Mouse (Mus musculus) embryonic facial prominence, embryonic 13.5 days (tissue): ENCODE measurements around the gene Zfhx3. TPM values are rescaled to one million over a fixed set of nuclear protein-coding genes. Genes with fewer than 3 reads are reported as not detected.

ENCODE experiments used
- ATAC-seq: fragments of 200-750 bp; cut with Nextera tagmentation; 2 replicates; pipeline ENCODE4 v1.8.0; 2017; ENCODE audit warnings: low read depth; ENCODE audit not compliant: insufficient number of reproducible peaks, insufficient read depth, low FRiP score, low TSS enrichment
- H3K27ac ChIP-seq: fragments of 300-500 bp; sonication (generic); 2 replicates; pipeline ENCODE4 v1.5.1; 2015; ENCODE audit warnings: moderate library complexity, mild to moderate bottlenecking, inconsistent platforms
- H3K27me3 ChIP-seq: fragments of 300-500 bp; sonication (generic); 2 replicates; pipeline ENCODE4 v1.6.1; 2015; ENCODE audit warnings: mild to moderate bottlenecking, inconsistent platforms
- H3K36me3 ChIP-seq: fragments of 300-500 bp; sonication (generic); 2 replicates; pipeline ENCODE4 v1.6.1; 2015; ENCODE audit warnings: mild to moderate bottlenecking, inconsistent platforms
- H3K4me1 ChIP-seq: fragments of 300-500 bp; sonication (generic); 2 replicates; pipeline ENCODE4 v1.6.1; 2015; ENCODE audit warnings: inconsistent platforms
- H3K4me2 ChIP-seq: fragments of 300-500 bp; sonication (generic); 2 replicates; pipeline ENCODE4 v1.6.1; 2015; ENCODE audit warnings: moderate library complexity, mild to moderate bottlenecking, inconsistent platforms
- H3K4me3 ChIP-seq: fragments of 300-500 bp; sonication (generic); 2 replicates; pipeline ENCODE4 v1.5.1; 2015; ENCODE audit warnings: mild to moderate bottlenecking, inconsistent platforms
- H3K9ac ChIP-seq: fragments of 300-500 bp; sonication (generic); 2 replicates; pipeline ENCODE4 v1.6.1; 2015; ENCODE audit warnings: mild to moderate bottlenecking, inconsistent platforms
- H3K9me3 ChIP-seq: fragments of 300-500 bp; sonication (generic); 2 replicates; pipeline ENCODE4 v1.6.1; 2016; ENCODE audit warnings: inconsistent platforms
- WGBS: fragments of 180-500 bp; shearing (Covaris S2); methylation state at CpG from one replicate; pipeline ENCODE4 v1.1.7; 2015; ENCODE audit warnings: mixed read lengths; 5-methylcytosine and 5-hydroxymethylcytosine counted together
- polyA plus RNA-seq: library from polyadenylated mRNA; unstranded; fragments of >200 nt; fragmentation: Nextera tagmentation; extraction: Ambion mirVana; gene quantifications from 2 replicates; pipeline ENCODE4 v1.2.1, GENCODE M21; 2015

The Zfhx3 gene
- polyA plus RNA-seq, 1 experiment from 2014 or later: 29.9 TPM

DNA sequence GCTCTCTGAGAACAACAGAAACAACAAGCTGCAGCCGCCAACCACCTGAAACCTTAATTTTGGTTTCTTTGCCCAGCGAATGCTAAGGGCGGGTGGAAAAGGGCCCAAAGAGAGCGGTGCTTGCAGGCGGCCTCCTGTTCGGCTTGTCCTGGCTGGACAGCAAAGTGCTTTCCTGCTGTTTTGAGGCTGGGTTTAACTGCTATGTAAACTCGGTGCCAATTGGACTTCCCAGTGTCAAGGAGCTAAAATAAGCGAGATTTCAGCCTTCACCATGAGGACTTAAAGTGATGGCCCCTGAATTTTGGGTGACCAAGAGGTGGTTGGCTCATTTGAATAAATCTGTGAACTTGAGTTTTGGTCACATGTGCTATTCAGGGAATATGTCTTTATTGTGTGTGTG is 775.1 kb downstream of the Zfhx3 start:
- 32% methylated on average over 8 of the region's 8 CpGs for WGBS
- peak overlapping the region; percentile 96 for H3K27ac ChIP-seq

DNA sequence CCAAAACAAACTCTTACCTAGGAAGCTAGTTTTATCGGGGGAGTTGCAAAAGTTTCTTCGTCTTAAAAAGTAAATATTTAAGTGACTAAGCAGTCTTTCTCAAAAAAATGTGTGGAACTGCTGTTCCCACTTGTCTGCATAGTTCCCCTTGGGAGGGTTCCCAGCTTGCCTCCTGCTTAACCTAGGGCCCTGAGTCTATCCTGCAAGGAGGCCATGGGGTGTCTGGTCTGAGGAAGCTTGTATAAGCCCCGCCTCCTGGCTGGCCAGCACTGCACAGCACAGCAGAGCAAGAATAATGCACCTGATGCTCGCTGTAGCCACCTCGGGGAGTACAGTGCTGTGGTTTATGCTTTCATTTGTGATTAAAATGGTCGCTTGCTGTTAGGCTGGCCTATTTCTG is 775.6 kb downstream of the Zfhx3 start:
- Histone ChIP-seq H3K4me1 (peaks cover 91% of the 10 kb centered on the region), H3K9ac (peak overlapping the region; percentile 59), H3K27ac (peak overlapping the region; percentile 96; the same call in 1 of the 2 replicates), H3K27me3 (no peaks in the 10 kb centered on the region), H3K4me3 (peak overlapping the region; percentile 82), H3K36me3 (no peaks in the 10 kb centered on the region), H3K9me3 (no peaks in the 10 kb centered on the region), H3K4me2 (peak overlapping the region; percentile 95)
- 31% methylated on average over 6 of the region's 6 CpGs for WGBS
- ATAC-seq: no peak

More for the DNA sequence above, 775.1 kb downstream of the Zfhx3 start:
- Histone ChIP-seq H3K9ac (peak overlapping the region; percentile 94), H3K9me3 (no peaks in the 10 kb centered on the region), H3K4me3 (peak overlapping the region; percentile 82), H3K4me2 (peak overlapping the region; percentile 95), H3K36me3 (no peaks in the 10 kb centered on the region), H3K27me3 (no peaks in the 10 kb centered on the region), H3K4me1 (peaks cover 91% of the 10 kb centered on the region)
- ATAC-seq: no peak

DNA sequence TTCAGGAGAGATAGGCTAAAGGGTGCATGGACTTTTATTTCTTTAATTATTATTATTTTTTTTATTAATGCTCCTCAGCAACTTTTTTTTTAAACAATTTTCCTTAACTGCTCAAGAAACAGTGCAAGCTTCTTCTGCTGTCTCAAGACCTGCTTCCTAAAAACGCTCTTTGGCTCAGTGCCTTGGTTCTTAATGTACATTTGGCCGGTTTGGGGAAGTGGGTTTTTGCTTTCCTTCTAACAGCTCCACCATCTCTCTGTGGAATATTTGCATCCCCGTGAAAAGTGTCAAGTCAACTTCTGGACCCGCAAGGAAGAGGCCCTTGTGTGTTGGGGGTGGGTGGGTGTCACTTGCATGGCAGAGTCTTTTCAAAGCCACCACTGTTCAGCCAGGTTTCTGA is 778.4 kb downstream of the Zfhx3 start:
- H3K4me3 ChIP-seq: no peak overlapping the region

DNA sequence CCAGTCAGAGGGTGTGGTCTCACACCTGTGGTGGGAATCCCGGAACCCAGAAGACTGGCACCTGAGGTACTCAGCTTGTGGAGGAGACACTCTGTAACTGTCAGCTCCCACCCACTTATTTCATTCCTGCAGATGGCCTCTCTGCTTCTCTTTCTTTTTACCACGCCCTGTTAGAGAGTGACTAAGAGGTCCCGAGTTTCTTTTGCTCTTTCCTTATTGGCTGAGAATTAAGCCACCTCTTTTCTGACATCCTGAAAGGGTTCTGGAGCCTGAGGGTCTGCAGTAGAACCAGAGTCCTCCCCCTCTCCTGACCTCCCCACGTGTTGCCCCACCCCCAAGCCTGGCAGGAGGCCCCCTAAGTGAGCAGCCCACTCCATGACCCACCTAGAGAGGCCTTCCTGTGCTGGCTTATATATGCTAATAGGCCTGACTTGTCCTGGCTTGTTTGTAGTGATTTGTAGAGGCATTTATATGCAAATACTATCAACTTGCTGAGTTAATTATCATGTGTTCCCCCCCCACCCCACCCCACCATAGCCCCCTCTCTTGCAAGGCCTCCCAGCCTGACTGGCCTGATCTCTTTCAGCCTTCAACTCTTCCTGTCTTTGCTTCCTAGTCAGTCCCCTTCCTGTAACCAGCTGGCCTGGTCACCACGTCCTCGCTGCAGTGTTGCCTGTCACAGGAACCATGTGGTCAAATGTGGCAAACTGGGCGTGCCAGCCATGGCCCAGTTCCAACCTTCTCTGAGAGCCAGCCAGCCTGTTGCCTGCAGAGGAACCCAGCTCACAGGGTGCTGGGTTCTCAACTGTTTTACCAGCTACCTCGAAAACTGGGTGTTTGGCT is 780.4 kb downstream of the Zfhx3 start:
- no peak overlapping the region for H3K9ac ChIP-seq
- H3K4me1 ChIP-seq: peaks cover 95% of the 10 kb centered on the region
- 19% methylated on average over 8 of the region's 8 CpGs for WGBS

More for the DNA sequence above, 778.4 kb downstream of the Zfhx3 start:
- Histone ChIP-seq H3K27me3 (no peaks in the 10 kb centered on the region), H3K4me1 (peaks cover 96% of the 10 kb centered on the region), H3K27ac (no peak overlapping the region), H3K9ac (no peak overlapping the region), H3K9me3 (no peaks in the 10 kb centered on the region), H3K4me2 (no peak overlapping the region), H3K36me3 (no peaks in the 10 kb centered on the region)
- no peak for ATAC-seq
- WGBS: 42% methylated on average over 4 of the region's 4 CpGs

DNA sequence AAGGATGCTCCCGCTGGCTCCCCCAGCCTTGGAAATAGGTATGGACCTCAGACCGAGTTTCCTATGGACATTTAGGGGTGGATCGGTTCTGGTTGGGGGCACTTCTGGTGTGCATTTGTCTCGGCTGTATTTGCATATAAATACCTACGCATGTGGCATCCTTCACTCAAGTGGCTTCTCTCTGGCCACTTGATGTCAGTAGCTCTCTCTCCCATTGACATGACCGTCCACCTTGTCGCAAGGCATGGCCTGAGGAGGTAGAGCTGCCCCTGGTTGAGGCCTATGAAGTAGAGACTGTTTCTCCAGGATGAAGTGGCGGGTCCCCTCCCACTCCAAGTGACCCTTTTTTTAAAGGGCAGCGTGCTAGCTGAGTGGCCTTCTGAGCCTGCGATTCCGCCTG is 781.2 kb downstream of the Zfhx3 start:
- Histone ChIP-seq H3K9me3 (no peaks in the 10 kb centered on the region), H3K9ac (no peak overlapping the region), H3K27me3 (no peaks in the 10 kb centered on the region), H3K4me3 (no peak overlapping the region), H3K36me3 (no peaks in the 10 kb centered on the region), H3K27ac (peak overlapping the region; percentile 73; the same call in 1 of the 2 replicates), H3K4me1 (peaks cover 95% of the 10 kb centered on the region), H3K4me2 (no peak overlapping the region)
- 46% methylated on average over 11 of the region's 11 CpGs for WGBS
- ATAC-seq: no peak

More for the DNA sequence above, 780.4 kb downstream of the Zfhx3 start:
- H3K27me3 ChIP-seq: no peaks in the 10 kb centered on the region
- H3K4me3 ChIP-seq: no peak overlapping the region
- H3K9me3 ChIP-seq: no peaks in the 10 kb centered on the region
- H3K4me2 ChIP-seq: peak overlapping the region; percentile 16
- peak; percentile 64 for ATAC-seq
- peak overlapping the region; percentile 73; the same call in 1 of the 2 replicates for H3K27ac ChIP-seq
- no peaks in the 10 kb centered on the region for H3K36me3 ChIP-seq

DNA sequence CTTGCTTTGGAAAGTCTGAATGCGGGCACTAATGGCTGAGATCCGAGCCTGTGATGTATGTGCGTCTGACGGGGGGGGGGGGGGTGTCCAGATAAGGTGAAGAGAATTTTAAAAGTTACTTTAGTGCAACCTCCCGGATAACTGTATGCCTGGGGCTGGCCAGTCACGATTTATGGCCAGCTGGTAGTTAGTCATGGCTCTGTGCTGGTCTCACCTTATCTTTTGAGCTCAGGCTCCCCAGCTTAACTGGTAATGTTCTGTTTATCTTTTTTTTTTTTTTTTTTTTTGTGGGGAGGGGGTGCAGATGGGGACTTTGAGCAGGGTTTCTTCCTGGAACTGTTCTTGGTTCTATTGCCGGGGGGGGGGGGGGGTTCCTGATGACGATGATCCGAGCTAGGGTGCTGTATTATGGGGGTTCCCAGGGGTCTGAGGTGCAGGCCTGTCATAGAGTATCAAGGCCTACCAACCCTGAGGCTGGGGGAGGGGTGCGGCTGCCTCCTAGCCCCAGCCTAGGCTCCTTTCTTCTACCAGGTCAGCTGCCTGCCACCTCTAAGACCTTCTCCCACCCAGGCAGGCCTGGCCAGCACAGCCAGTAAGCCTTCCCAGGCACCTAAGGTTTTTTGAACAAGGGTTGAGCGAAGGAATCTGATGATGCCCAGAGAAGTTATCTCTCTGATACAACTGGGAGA is 782.5 kb downstream of the Zfhx3 start:
- Histone ChIP-seq H3K9ac (no peak overlapping the region), H3K9me3 (no peaks in the 10 kb centered on the region), H3K4me2 (no peak overlapping the region), H3K4me3 (no peak overlapping the region), H3K4me1 (peaks cover 97% of the 10 kb centered on the region), H3K27me3 (no peaks in the 10 kb centered on the region), H3K36me3 (no peaks in the 10 kb centered on the region), H3K27ac (no peak overlapping the region)
- ATAC-seq: no peak
- 31% methylated on average over 11 of the region's 11 CpGs for WGBS

DNA sequence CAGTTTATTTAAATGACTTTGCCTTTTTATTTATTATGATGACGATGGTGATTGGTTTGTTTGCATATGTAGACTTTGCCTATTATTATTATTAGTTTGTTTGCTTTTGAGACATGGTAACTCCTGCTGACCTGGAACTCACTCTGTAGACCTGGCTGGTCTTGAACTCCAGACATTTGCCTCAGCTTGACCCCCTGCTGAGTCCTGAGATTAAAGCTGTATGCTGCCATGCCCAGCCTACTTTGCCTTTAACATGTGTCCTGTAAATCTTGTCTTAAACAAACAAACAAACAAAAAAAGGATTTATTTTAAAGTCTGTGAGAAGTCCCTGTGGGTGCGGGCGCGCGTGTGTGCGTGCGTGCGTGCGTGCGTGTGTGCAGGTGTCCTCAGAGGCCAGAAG is 783.2 kb downstream of the Zfhx3 start:
- H3K36me3 ChIP-seq: no peaks in the 10 kb centered on the region
- no peak for ATAC-seq
- WGBS: 65% methylated on average over 10 of the region's 10 CpGs
- no peak overlapping the region for H3K9ac ChIP-seq
- H3K4me3 ChIP-seq: no peak overlapping the region
- peaks cover 97% of the 10 kb centered on the region for H3K4me1 ChIP-seq
- 0 out of 2 replicates have a peak overlapping the region, but pooled peaks have one; percentile 12 for H3K27ac ChIP-seq
- no peaks in the 10 kb centered on the region for H3K27me3 ChIP-seq
- H3K9me3 ChIP-seq: no peaks in the 10 kb centered on the region
- no peak overlapping the region for H3K4me2 ChIP-seq

DNA sequence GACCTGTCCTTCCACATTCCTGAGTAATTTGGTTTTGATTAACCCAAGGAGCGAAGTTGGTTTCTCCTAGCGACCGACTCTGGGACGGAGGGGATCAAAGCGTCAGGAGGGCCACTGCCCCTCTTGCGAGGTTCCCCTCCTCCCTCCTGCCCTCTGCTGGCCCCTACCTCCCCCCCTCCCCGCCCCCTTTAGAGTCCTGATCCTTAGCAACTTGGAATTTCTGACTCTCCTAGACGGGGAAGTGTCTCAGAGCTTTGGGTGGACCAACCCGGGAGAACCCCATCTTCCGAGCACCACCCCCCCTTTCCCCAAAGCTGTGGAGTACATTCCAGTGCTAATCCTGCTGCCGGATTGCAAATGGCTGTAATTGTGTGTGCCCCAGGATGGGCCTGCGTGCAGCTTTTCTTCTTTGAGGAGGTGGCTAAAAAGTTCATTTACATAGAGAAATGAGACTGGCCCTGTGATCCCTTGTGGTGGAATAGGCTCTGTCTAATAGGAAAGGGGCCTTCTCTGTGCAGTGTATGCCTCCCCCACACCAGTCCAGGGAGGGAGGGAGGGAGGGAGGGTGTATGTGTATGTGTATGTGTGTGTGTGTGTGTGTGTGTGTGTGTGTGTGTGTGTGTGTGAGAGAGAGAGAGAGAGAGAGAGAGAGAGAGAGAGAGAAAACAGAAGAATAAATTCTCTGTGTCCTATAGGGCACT is 784.2 kb downstream of the Zfhx3 start:
- H3K36me3 ChIP-seq: no peaks in the 10 kb centered on the region
- 8% methylated on average over 12 of the region's 12 CpGs for WGBS
- no peaks in the 10 kb centered on the region for H3K27me3 ChIP-seq
- peak overlapping the region; percentile 71; the same call in 1 of the 2 replicates for H3K27ac ChIP-seq
- no peak overlapping the region for H3K9ac ChIP-seq
- H3K9me3 ChIP-seq: no peaks in the 10 kb centered on the region
- H3K4me1 ChIP-seq: peaks cover 98% of the 10 kb centered on the region
- no peak overlapping the region for H3K4me3 ChIP-seq
- peak overlapping the region; percentile 44 for H3K4me2 ChIP-seq
- ATAC-seq: 0 out of 2 replicates have a peak, but pooled peaks have one; percentile 35

DNA sequence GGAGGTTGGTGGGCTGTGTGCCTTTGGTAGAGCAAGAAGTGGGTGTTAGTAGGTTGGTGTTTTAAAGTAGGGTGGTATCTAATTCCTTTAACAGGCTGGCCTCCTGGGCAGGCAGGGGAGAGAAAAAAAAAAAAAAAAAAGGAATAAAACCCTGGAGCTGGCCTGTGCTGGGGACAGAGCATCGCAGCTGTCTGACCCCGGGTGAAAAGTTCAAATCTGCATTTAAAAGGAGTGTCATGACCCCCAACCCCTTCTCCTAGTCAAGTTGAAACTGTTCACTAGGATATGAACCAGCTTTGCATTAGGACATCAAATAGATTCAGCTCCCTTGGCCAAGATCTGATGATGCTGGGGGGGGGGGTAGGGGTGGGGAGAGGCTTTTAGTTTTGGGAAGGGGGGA is 786.7 kb downstream of the Zfhx3 start:
- Histone ChIP-seq H3K4me2 (no peak overlapping the region), H3K27me3 (no peaks in the 10 kb centered on the region), H3K4me1 (peaks cover 98% of the 10 kb centered on the region), H3K4me3 (no peak overlapping the region), H3K36me3 (no peaks in the 10 kb centered on the region), H3K9ac (no peak overlapping the region), H3K27ac (no peak overlapping the region), H3K9me3 (no peaks in the 10 kb centered on the region)
- ATAC-seq: no peak
- WGBS: 18% methylated on average over 2 of the region's 2 CpGs

DNA sequence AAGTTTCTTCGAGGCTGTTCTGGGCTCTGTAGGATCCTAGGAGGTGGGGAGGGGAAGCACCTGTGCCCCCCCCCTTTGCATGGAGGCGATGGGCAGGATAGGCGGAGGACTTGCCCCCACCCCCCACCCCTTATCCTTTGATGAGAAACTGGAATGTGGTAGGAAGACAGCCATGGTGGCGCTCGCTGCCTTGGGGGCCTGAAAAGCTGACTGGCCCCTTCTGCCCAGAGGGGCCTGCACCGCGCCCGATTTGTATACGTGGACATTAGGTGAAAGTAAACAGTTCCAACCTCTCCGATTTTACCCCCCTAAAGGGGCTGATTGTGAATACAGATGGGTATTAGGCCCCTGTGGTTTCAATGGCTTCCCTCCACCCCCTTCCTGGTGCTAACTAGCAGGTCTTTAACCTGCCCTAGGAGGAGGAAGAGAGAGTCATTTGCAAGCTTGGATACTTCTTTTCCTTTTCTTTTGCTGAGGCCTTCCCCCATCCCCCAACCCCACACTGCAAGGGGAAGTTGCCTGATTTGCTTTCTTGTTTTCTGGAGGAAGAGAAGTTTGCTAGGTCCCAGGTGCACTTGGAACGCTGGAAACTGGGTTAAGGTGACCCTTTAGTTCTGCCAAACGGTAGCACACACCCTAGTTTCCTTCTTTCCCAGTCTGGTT is 787.4 kb downstream of the Zfhx3 start:
- Histone ChIP-seq H3K9me3 (no peaks in the 10 kb centered on the region), H3K27ac (peak overlapping the region; percentile 44; the same call in 1 of the 2 replicates), H3K36me3 (no peaks in the 10 kb centered on the region), H3K4me3 (no peak overlapping the region), H3K27me3 (no peaks in the 10 kb centered on the region), H3K4me1 (peaks cover 97% of the 10 kb centered on the region), H3K9ac (no peak overlapping the region), H3K4me2 (0 out of 2 replicates have a peak overlapping the region, but pooled peaks have one; percentile 11)
- WGBS: 15% methylated on average over 12 of the region's 12 CpGs
- ATAC-seq: no peak

DNA sequence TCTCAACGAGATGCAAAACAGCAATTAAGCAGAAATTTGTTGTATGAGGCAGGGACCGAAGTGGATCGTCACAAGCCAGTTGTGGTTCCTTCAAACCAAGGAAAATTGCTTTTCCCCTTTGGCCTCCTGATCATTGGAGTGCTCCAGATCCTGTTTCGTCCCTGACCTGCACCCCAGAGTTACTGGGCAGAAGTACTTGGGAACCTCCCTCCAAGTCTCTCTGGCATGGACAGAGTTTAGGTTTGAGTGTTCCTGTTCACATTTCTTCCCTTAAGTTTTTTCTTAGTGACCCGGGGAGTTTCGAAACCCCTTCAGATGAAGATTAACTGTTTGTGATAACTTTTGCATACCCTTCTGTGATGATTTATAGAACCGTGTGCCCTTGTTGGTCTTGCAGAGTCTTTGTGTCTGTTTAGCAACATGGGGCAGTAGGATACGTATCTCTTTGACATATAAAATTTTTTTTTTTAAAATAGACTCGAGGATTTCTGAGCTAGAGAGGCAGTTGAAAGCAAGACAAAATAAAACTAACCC is 788.5 kb downstream of the Zfhx3 start:
- ATAC-seq: no peak
- Histone ChIP-seq H3K9me3 (no peaks in the 10 kb centered on the region), H3K4me3 (no peak overlapping the region), H3K27ac (no peak overlapping the region), H3K4me1 (peaks cover 89% of the 10 kb centered on the region), H3K36me3 (no peaks in the 10 kb centered on the region), H3K27me3 (no peaks in the 10 kb centered on the region), H3K9ac (no peak overlapping the region), H3K4me2 (no peak overlapping the region)
- WGBS: 35% methylated on average over 9 of the region's 9 CpGs
